Mouse (Mus musculus): ENCODE results near the gene Etfbkmt.
"Not testable (repeated sequence)": the region's sequence is repeated elsewhere in the genome, so short reads cannot be mapped to it uniquely, and the experiment has no call there.

The Etfbkmt gene

GRCm38 (mm10) chr6:149187371-149187770, 47.7 kb downstream of the Etfbkmt start:
- DNase-seq (ENCODE audit: low spot score): no peak

- peak; percentile 95 for DNase-seq (ENCODE audit: low spot score)
These were observed 48.6 kb downstream of the Etfbkmt start, which contains the start of gene Amn1 for GRCm38 (mm10) chr6:149188041-149188924. Amn1 (minus strand) TSS chr6:149188712.

GRCm38 (mm10) chr6:149188925-149189257, 49.2 kb downstream of the Etfbkmt start:
- DNase-seq (ENCODE audit: low spot score): no peak

GRCm38 (mm10) chr6:149189340-149189922, 49.8 kb downstream of the Etfbkmt start:
- DNase-seq (ENCODE audit: low spot score): no peak

- DNase-seq (ENCODE audit: low spot score): not testable (repeated sequence)
These were observed 52.3 kb downstream of the Etfbkmt start for GRCm38 (mm10) chr6:149191951-149192350.

- peak; percentile 93 for DNase-seq (ENCODE audit: low spot score)
These were observed 53.7 kb downstream of the Etfbkmt start for GRCm38 (mm10) chr6:149193276-149193905.

- DNase-seq (ENCODE audit: low spot score): no peak
These were observed 57.5 kb downstream of the Etfbkmt start for GRCm38 (mm10) chr6:149197116-149197515.

- DNase-seq (ENCODE audit: low spot score): no peak
These were observed 58.9 kb downstream of the Etfbkmt start for GRCm38 (mm10) chr6:149198572-149198971.
